Mouse (Mus musculus) megakaryocyte, embryonic 14.5 days (primary cell): ENCODE measurements around the gene Ldlr.

Experiments
- FLI1 ChIP-seq: IDR thresholded peaks from 2 replicates; pipeline ENCODE4 v1.6.1; 2012; ENCODE audit warnings: low read length, inconsistent platforms, mixed read lengths
- GATA1 ChIP-seq: IDR thresholded peaks from 3 replicates; pipeline ENCODE4 v1.6.1; 2012; ENCODE audit warnings: mixed read lengths, low read length, inconsistent platforms, borderline replicate concordance

DNA sequence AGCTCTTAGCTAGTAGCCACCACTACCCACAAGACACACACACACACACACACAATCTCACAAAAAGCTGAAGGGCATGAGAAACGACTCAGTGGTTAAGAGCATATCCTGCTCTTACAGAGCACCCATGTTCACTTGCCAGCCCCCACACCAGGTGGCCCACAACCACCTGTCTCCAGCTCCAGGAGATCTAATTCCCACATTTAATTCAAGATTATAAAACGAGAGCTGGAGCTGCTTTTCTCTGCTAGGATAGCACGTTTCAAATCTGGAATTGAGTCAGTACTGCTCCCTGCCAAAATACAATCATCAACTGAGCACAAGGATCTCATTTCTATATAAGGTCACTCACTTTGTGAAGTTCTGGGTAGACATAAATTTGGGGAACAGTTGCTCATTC, 39.4 kb upstream of the Ldlr start:
- no peak for TF ChIP-seq GATA1
- TF ChIP-seq FLI1 = no peak
